Mouse (Mus musculus): ENCODE results near the gene Fam189a2.

DNA sequence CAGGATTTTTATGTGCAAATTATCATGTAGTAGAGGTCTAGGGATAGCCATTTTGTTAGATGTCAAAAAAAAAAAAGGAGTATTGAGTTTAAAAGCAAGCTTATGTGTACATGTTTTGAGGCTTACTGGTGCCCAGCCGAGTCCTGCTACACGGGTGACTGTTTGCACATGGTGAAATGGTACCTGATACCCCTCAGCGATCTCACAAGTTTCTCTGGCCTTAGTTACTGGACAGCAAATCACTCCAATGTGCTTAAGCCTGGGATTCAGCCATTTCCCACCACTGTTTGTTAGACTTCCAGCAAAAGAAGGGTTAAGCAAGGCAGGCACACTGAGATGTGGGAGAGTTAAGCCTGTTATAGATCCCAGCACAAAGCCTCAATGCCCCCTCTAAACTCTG, 3.5 kb upstream of the Fam189a2 start:
- TF ChIP-seq POLR2A (IDR thresholded peaks at IDR 0.05; ENCODE audit: low read depth, low read length) (no peak), CTCF (conservative IDR thresholded peaks at IDR 0.05; ENCODE audit: insufficient read depth, insufficient read length, low read depth, low read length) (no peak)

Data from kidney, adult 2 months (tissue).